21 mouse cellular contexts compared by ENCODE assay signal in genomic region chr3:152559295-152559694, GRCm38 (mm10).
DNase-seq lines count a peak whose midpoint lies in the region; ATAC-seq lines count a peak whose summit lies in the region.
"Had no signal": no experiment of that assay in that cellular context is flagged by ENCODE, and none has a peak within 500 bp of the region (broad histone marks: within the 10 kb centered on the region; RNA-seq: fewer than 3 reads in every experiment).

No protein-coding gene starts in this region.

- no peak for DNase-seq in liver, embryonic 11.5 days (ENCODE audit: low spot score)
- DNase-seq in c-Kit-positive CD71-positive TER-119-positive erythroid progenitor cells, embryonic 14.5 days (ENCODE audit: low spot score), result peak; percentile 40
- no peak for DNase-seq in Muller cell, postnatal 12 days (ENCODE audit: inconsistent ontology term)
- DNase-seq in retina, embryonic 14.5 days (ENCODE audit: low spot score), result no peak
- no peak for DNase-seq in adrenal gland, postnatal 25 days
- DNase-seq: adrenal gland, adult 2 months; cerebellum, adult 18-20 months; cerebellum, adult 9-11 months; cerebellum, postnatal 36 days; gastrocnemius, adult 2 months; gastrocnemius, postnatal 36 days; heart, adult 18-20 months; heart, postnatal 36 days had no signal

- H3K36me3 ChIP-seq in liver, embryonic 11.5 days (ENCODE audit: control insufficient read depth, insufficient read depth, low read length), result no peaks in the 10 kb centered on the region
- H3K36me3 ChIP-seq in liver, embryonic 12.5 days, result no peaks in the 10 kb centered on the region
- H3K36me3 ChIP-seq in liver, embryonic 16.5 days (ENCODE audit: control insufficient read depth, insufficient read depth), result no peaks in the 10 kb centered on the region
- H3K36me3 ChIP-seq: embryonic facial prominence, embryonic 13.5 days; forebrain, embryonic 10.5 days; G1E; heart, embryonic 12.5 days; hindbrain, embryonic 15.5 days had no signal

- peaks cover 14% of the 10 kb centered on the region for H3K4me1 ChIP-seq in liver, embryonic 11.5 days (replicated peaks; ENCODE audit: control insufficient read depth, insufficient read depth, low read length)
- H3K4me1 ChIP-seq in liver, embryonic 12.5 days, result peaks cover 41% of the 10 kb centered on the region
- peaks cover 18% of the 10 kb centered on the region for H3K4me1 ChIP-seq in liver, embryonic 16.5 days (ENCODE audit: control insufficient read depth, low read depth, low read length)
- H3K4me1 ChIP-seq: embryonic facial prominence, embryonic 13.5 days; hindbrain, embryonic 15.5 days had no signal

- no peak overlapping the region for H3K4me3 ChIP-seq in liver, embryonic 11.5 days (ENCODE audit: low read depth, low read length)
- H3K4me3 ChIP-seq in liver, embryonic 12.5 days, result no peak overlapping the region
- H3K4me3 ChIP-seq in liver, embryonic 16.5 days (ENCODE audit: low read depth, low read length), result no peak overlapping the region
- H3K4me3 ChIP-seq: embryonic facial prominence, embryonic 13.5 days; forebrain, embryonic 10.5 days; gastrocnemius, adult 2 months; heart, embryonic 12.5 days; hindbrain, embryonic 15.5 days had no signal

- no peak overlapping the region for H3K27ac ChIP-seq in liver, embryonic 11.5 days (ENCODE audit: low read depth, low read length)
- no peak overlapping the region for H3K27ac ChIP-seq in liver, embryonic 12.5 days
- H3K27ac ChIP-seq in liver, embryonic 16.5 days (ENCODE audit: low read length), result no peak overlapping the region
- H3K27ac ChIP-seq: embryonic facial prominence, embryonic 13.5 days; forebrain, embryonic 10.5 days; gastrocnemius, adult 2 months; hindbrain, embryonic 15.5 days had no signal

- H3K9ac ChIP-seq in liver, embryonic 11.5 days (ENCODE audit: low read depth, low read length), result no peak overlapping the region
- H3K9ac ChIP-seq in liver, embryonic 12.5 days, result no peak overlapping the region
- H3K9ac ChIP-seq in liver, embryonic 16.5 days (ENCODE audit: low read depth, low read length), result no peak overlapping the region
- H3K9ac ChIP-seq: embryonic facial prominence, embryonic 13.5 days; heart, embryonic 12.5 days; hindbrain, embryonic 15.5 days had no signal

- ATAC-seq in liver, embryonic 11.5 days (replicated peaks; ENCODE audit: low FRiP score), result peak; percentile 27; the same call in 1 of the 2 replicates
- ATAC-seq in liver, embryonic 12.5 days, result no peak
- peak; percentile 14; the same call in 1 of the 2 replicates for ATAC-seq in liver, embryonic 16.5 days (ENCODE audit: low read depth)
- ATAC-seq: forebrain, embryonic 14.5 days had no signal

- 34% methylated on average over 4 of the region's 4 CpGs for WGBS in liver, embryonic 11.5 days
- 20% methylated on average over 4 of the region's 4 CpGs for WGBS in liver, embryonic 12.5 days (ENCODE audit: insufficient replicate concordance)
- WGBS in liver, embryonic 16.5 days (ENCODE audit: insufficient replicate concordance), result 23% methylated on average over 4 of the region's 4 CpGs

- H3K9me3 ChIP-seq in liver, embryonic 11.5 days (ENCODE audit: control insufficient read depth, low read length), result no peaks in the 10 kb centered on the region
- no peaks in the 10 kb centered on the region for H3K9me3 ChIP-seq in liver, embryonic 12.5 days (replicated peaks)
- H3K9me3 ChIP-seq in liver, embryonic 16.5 days (replicated peaks; ENCODE audit: control insufficient read depth, low read length), result no peaks in the 10 kb centered on the region
- H3K9me3 ChIP-seq: embryonic facial prominence, embryonic 13.5 days; forebrain, embryonic 10.5 days; G1E; heart, embryonic 12.5 days; hindbrain, embryonic 15.5 days had no signal

- H3K4me2 ChIP-seq in liver, embryonic 11.5 days, result no peak overlapping the region
- H3K4me2 ChIP-seq in liver, embryonic 12.5 days, result no peak overlapping the region
- H3K4me2 ChIP-seq in liver, embryonic 16.5 days (ENCODE audit: low read depth, low read length), result no peak overlapping the region
- H3K4me2 ChIP-seq: embryonic facial prominence, embryonic 13.5 days; heart, embryonic 12.5 days; hindbrain, embryonic 15.5 days had no signal

- no peaks in the 10 kb centered on the region for H3K27me3 ChIP-seq in liver, embryonic 11.5 days (replicated peaks; ENCODE audit: control insufficient read depth, insufficient read depth, low read length)
- no peaks in the 10 kb centered on the region for H3K27me3 ChIP-seq in liver, embryonic 12.5 days (replicated peaks)
- H3K27me3 ChIP-seq in liver, embryonic 16.5 days (ENCODE audit: control insufficient read depth, insufficient read depth, low read depth, low read length), result no peaks in the 10 kb centered on the region
- H3K27me3 ChIP-seq: embryonic facial prominence, embryonic 13.5 days; heart, embryonic 12.5 days; hindbrain, embryonic 15.5 days had no signal
